Comparison of ENCODE assay signal across 25 mouse cellular contexts in genomic region chr9:111103293-111103692, GRCm38 (mm10). TPM values are rescaled to one million over a fixed set of nuclear protein-coding genes. Genes with fewer than 3 reads are reported as not detected.
A peak's percentile ranks its signal among the peaks of the same experiment; 100 is the strongest.
DNase-seq lines count a peak whose midpoint lies in the region; ATAC-seq and TF ChIP-seq lines count a peak whose summit lies in the region.
"Had no signal": no experiment of that assay in that cellular context is flagged by ENCODE, and none has a peak within 500 bp of the region (broad histone marks: within the 10 kb centered on the region; RNA-seq: fewer than 3 reads in every experiment).

No protein-coding gene starts in this region.

- H3K9ac ChIP-seq in intestine, embryonic 15.5 days, result no peak overlapping the region
- no peak overlapping the region for H3K9ac ChIP-seq in intestine, postnatal 0 days (ENCODE audit: low read depth, low read length)
- no peak overlapping the region for H3K9ac ChIP-seq in stomach, embryonic 16.5 days (ENCODE audit: low read length)
- H3K9ac ChIP-seq: embryonic facial prominence, embryonic 13.5 days; embryonic facial prominence, embryonic 15.5 days; forebrain, embryonic 12.5 days had no signal

- H3K36me3 ChIP-seq in intestine, embryonic 15.5 days, result no peaks in the 10 kb centered on the region
- H3K36me3 ChIP-seq in intestine, postnatal 0 days (ENCODE audit: control insufficient read depth, insufficient read depth), result no peaks in the 10 kb centered on the region
- H3K36me3 ChIP-seq in stomach, embryonic 16.5 days (ENCODE audit: control insufficient read depth, insufficient read depth, low read length), result no peaks in the 10 kb centered on the region
- H3K36me3 ChIP-seq: embryonic facial prominence, embryonic 13.5 days; embryonic facial prominence, embryonic 15.5 days; forebrain, embryonic 10.5 days; forebrain, embryonic 12.5 days; G1E had no signal

- ATAC-seq in intestine, embryonic 15.5 days, result peak; percentile 57
- no peak for ATAC-seq in intestine, postnatal 0 days
- ATAC-seq in stomach, embryonic 16.5 days (ENCODE audit: insufficient read depth, low FRiP score), result no peak
- ATAC-seq: CD4-positive, CD25-positive, alpha-beta regulatory T cell, adult 4 months; forebrain, embryonic 14.5 days; forebrain, embryonic 16.5 days had no signal

- no peak overlapping the region for H3K27ac ChIP-seq in intestine, embryonic 15.5 days
- no peak overlapping the region for H3K27ac ChIP-seq in intestine, postnatal 0 days (ENCODE audit: low read depth, low read length)
- peak overlapping the region; percentile 10; the same call in 1 of the 2 replicates for H3K27ac ChIP-seq in stomach, embryonic 16.5 days (ENCODE audit: low read length)
- H3K27ac ChIP-seq: embryonic facial prominence, embryonic 13.5 days; embryonic facial prominence, embryonic 15.5 days; forebrain, embryonic 10.5 days; forebrain, embryonic 12.5 days had no signal

- TF ChIP-seq CTCF in intestine, postnatal 0 days (IDR thresholded peaks at IDR 0.05; ENCODE audit: low read depth), result no peak

- H3K4me3 ChIP-seq in intestine, embryonic 15.5 days (replicated peaks), result no peak overlapping the region
- no peak overlapping the region for H3K4me3 ChIP-seq in intestine, postnatal 0 days (ENCODE audit: low read depth, low read length)
- H3K4me3 ChIP-seq in stomach, embryonic 16.5 days (replicated peaks; ENCODE audit: low read length), result no peak overlapping the region
- H3K4me3 ChIP-seq: embryonic facial prominence, embryonic 13.5 days; embryonic facial prominence, embryonic 15.5 days; erythroblast, embryonic 14.5 days; forebrain, embryonic 10.5 days; forebrain, embryonic 12.5 days had no signal

- DNase-seq in MN1 (ENCODE audit: low spot score), result no peak
- DNase-seq in right cerebral cortex, adult 2 months (ENCODE audit: low spot score in 2 of 2), result no peak
- DNase-seq: adrenal gland, adult 2 months; adrenal gland, postnatal 10 days; adrenal gland, postnatal 25 days; B cell, adult 2 months; cerebellum, adult 11 months; cerebellum, adult 18-20 months; cerebellum, adult 8-10 months; cerebellum, adult 9-11 months; cerebellum, postnatal 14 days; cerebellum, postnatal 36 days; embryo, embryonic 11 days had no signal

- 77% methylated on average over 5 of the region's 5 CpGs for WGBS in intestine, embryonic 15.5 days
- WGBS in intestine, postnatal 0 days, result 66% methylated on average over 5 of the region's 5 CpGs
- WGBS in stomach, embryonic 16.5 days, result 80% methylated on average over 5 of the region's 5 CpGs

- 0 out of 2 replicates have a peak, but pooled peaks cover 4% of the 10 kb centered on the region for H3K4me1 ChIP-seq in intestine, embryonic 15.5 days (replicated peaks)
- H3K4me1 ChIP-seq in intestine, postnatal 0 days (replicated peaks; ENCODE audit: control insufficient read depth, insufficient read depth, low read length), result no peaks in the 10 kb centered on the region
- no peaks in the 10 kb centered on the region for H3K4me1 ChIP-seq in stomach, embryonic 16.5 days (ENCODE audit: control insufficient read depth, insufficient read depth, low read length)
- H3K4me1 ChIP-seq: embryonic facial prominence, embryonic 13.5 days; embryonic facial prominence, embryonic 15.5 days; forebrain, embryonic 10.5 days; forebrain, embryonic 12.5 days had no signal

- H3K27me3 ChIP-seq in intestine, embryonic 15.5 days (replicated peaks), result no peaks in the 10 kb centered on the region
- H3K27me3 ChIP-seq in intestine, postnatal 0 days (replicated peaks; ENCODE audit: control insufficient read depth, insufficient read depth, low read length), result no peaks in the 10 kb centered on the region
- H3K27me3 ChIP-seq in stomach, embryonic 16.5 days (ENCODE audit: control insufficient read depth, insufficient read depth, low read length), result no peaks in the 10 kb centered on the region
- H3K27me3 ChIP-seq: embryonic facial prominence, embryonic 13.5 days; embryonic facial prominence, embryonic 15.5 days; forebrain, embryonic 12.5 days had no signal

- no peak overlapping the region for H3K4me2 ChIP-seq in intestine, embryonic 15.5 days (replicated peaks)
- no peak overlapping the region for H3K4me2 ChIP-seq in intestine, postnatal 0 days (replicated peaks; ENCODE audit: low read depth)
- no peak overlapping the region for H3K4me2 ChIP-seq in stomach, embryonic 16.5 days (ENCODE audit: low read depth, low read length)
- H3K4me2 ChIP-seq: embryonic facial prominence, embryonic 13.5 days; embryonic facial prominence, embryonic 15.5 days; forebrain, embryonic 12.5 days had no signal

- H3K9me3 ChIP-seq in intestine, embryonic 15.5 days, result no peaks in the 10 kb centered on the region
- H3K9me3 ChIP-seq in intestine, postnatal 0 days (ENCODE audit: control insufficient read depth), result no peaks in the 10 kb centered on the region
- H3K9me3 ChIP-seq in stomach, embryonic 16.5 days (replicated peaks; ENCODE audit: control insufficient read depth, low read length), result no peaks in the 10 kb centered on the region
- H3K9me3 ChIP-seq: embryonic facial prominence, embryonic 13.5 days; embryonic facial prominence, embryonic 15.5 days; forebrain, embryonic 10.5 days; forebrain, embryonic 12.5 days; G1E had no signal

RNA-seq across cellular contexts. Expression of gene Lrrfip2, which starts 14.1 kb away (rescaled TPM):
- polyA plus RNA-seq in intestine, embryonic 15.5 days (2015; fragmentation: Nextera tagmentation; extraction: Ambion mirVana), result 41.4 and 41.6 TPM in 2 replicates
- 45.1 and 46.1 TPM in 2 replicates for polyA plus RNA-seq in intestine, postnatal 0 days (2015; fragmentation: Nextera tagmentation; extraction: Ambion mirVana)
- 31.9 and 34.9 TPM in 2 replicates for polyA plus RNA-seq in stomach, embryonic 16.5 days (2015; fragmentation: Nextera tagmentation; extraction: Ambion mirVana)

RNA-seq across cellular contexts. Expression of gene Ccrl2, which starts 46.0 kb away (rescaled TPM):
- 1.8 and 2.6 TPM in 2 replicates for polyA plus RNA-seq in intestine, embryonic 15.5 days (2015; fragmentation: Nextera tagmentation; extraction: Ambion mirVana)
- polyA plus RNA-seq in intestine, postnatal 0 days (2015; fragmentation: Nextera tagmentation; extraction: Ambion mirVana), result 2.7 and 3.8 TPM in 2 replicates
- polyA plus RNA-seq in stomach, embryonic 16.5 days (2015; fragmentation: Nextera tagmentation; extraction: Ambion mirVana), result 2.7 and 3.2 TPM in 2 replicates
